Mouse (Mus musculus) thymus, adult 2 months (tissue): ENCODE data around the gene 4930583I09Rik. TPM values are rescaled to one million over a fixed set of nuclear protein-coding genes. Genes with fewer than 3 reads are reported as not detected.

Source experiments
- DNase-seq: peaks from one replicate; pipeline ENCODE4 v3.0.0; 2021
- H3K27ac ChIP-seq: fragments of 200-500 bp; 2 replicates; pipeline ENCODE4 v1.5.1; 2012; ENCODE audit warnings: low read length, control low read depth; ENCODE audit not compliant: control insufficient read depth, insufficient read depth
- H3K27me3 ChIP-seq: fragments of 200-500 bp; 2 replicates; pipeline ENCODE4 v1.6.1; 2012; ENCODE audit warnings: mild to moderate bottlenecking, low read length, moderate library complexity, mixed read lengths; ENCODE audit not compliant: control insufficient read depth, insufficient read depth
- H3K36me3 ChIP-seq: fragments of 200-500 bp; 2 replicates; pipeline ENCODE4 v1.6.1; 2012; ENCODE audit warnings: mild to moderate bottlenecking, low read length, moderate library complexity; ENCODE audit not compliant: control insufficient read depth, insufficient read depth
- H3K4me1 ChIP-seq: fragments of 200-500 bp; replicated peaks from 2 replicates; pipeline ENCODE4 v1.6.1; 2012; ENCODE audit warnings: low read length; ENCODE audit not compliant: control insufficient read depth, insufficient read depth
- H3K4me3 ChIP-seq: fragments of 200-500 bp; 2 replicates; pipeline ENCODE4 v1.5.1; 2012; ENCODE audit warnings: mild to moderate bottlenecking, low read length, control low read depth, moderate library complexity; ENCODE audit not compliant: control insufficient read depth, insufficient read depth
- CTCF ChIP-seq: fragments of 200-500 bp; IDR thresholded peaks from 2 replicates; pipeline ENCODE4 v1.5.1; 2012; ENCODE audit warnings: mild to moderate bottlenecking, control low read depth, low read length, moderate library complexity, borderline replicate concordance; ENCODE audit not compliant: control insufficient read depth, poor library complexity, insufficient read depth; ENCODE audit errors: extremely low read depth
- POLR2A ChIP-seq: fragments of 200-500 bp; IDR thresholded peaks from 2 replicates; pipeline ENCODE4 v1.6.1; 2012; ENCODE audit warnings: mild to moderate bottlenecking, low read length, control low read depth, moderate library complexity; ENCODE audit not compliant: control insufficient read depth, poor library complexity, insufficient read depth; ENCODE audit errors: extremely low read depth
- WGBS: fragments of 180-500 bp; shearing (Covaris S2); methylation state at CpG from one replicate; pipeline ENCODE4 v1.1.7; 2018; 5-methylcytosine and 5-hydroxymethylcytosine counted together
- polyA plus RNA-seq: library from polyadenylated mRNA; depleted of rRNA; stranded (reverse); fragments of >200 nt; gene quantifications from 2 replicates; pipeline ENCODE4 v1.2.3, GENCODE M21; 2012

4930583I09Rik gene
- polyA plus RNA-seq, 1 experiment: not detected

DNA sequence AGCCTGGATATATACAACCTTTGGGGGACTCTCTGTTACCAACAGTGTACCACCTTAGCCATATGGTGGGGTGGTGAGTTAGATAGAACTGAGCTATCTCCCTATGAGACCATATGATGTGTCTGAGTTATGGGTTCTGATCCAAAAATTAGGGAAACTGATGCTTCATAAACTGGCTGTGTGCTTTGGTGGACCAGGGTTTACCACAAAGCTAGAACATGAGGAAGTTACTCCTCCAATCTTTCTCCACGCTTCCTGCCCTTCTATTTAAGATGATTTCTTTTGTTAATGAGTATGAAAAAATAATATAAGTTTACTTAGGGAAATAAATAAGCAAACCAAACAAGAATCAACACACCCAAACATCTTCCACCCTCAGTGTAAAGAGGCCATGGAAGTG lies 10.8 kb upstream of the 4930583I09Rik start:
- 76% methylated on average over 1 of the region's 1 CpGs for WGBS
- no peak overlapping the region for H3K4me3 ChIP-seq
- H3K4me1 ChIP-seq: no peaks in the 10 kb centered on the region
- TF ChIP-seq POLR2A (no peak), CTCF (no peak)
- no peaks in the 10 kb centered on the region for H3K36me3 ChIP-seq
- no peak overlapping the region for H3K27ac ChIP-seq
- DNase-seq: no peak
- no peaks in the 10 kb centered on the region for H3K27me3 ChIP-seq

DNA sequence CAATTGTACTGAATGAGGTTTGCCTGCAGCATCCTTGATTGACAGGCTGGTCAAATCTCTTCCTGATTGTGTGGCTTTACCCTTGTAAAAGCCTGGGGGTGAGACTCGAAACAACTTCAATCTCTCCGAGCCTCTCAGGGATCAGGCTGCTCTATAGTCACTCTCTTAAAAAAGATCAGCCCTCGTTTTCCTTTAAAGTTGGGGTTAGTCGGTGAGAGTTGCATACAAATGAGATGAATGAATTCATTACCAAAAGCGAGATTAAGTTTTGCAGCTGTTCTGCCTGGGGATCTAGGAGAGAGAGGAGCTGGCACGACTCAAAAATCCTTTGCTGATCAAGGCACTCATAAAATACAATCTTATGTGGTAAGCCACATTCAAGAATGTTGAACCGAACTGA lies 1.0 kb upstream of the 4930583I09Rik start:
- no peak for DNase-seq
- Histone ChIP-seq H3K4me3 (no peak overlapping the region), H3K27me3 (no peaks in the 10 kb centered on the region), H3K36me3 (no peaks in the 10 kb centered on the region), H3K4me1 (no peaks in the 10 kb centered on the region), H3K27ac (no peak overlapping the region)
- no peak for TF ChIP-seq CTCF
- TF ChIP-seq POLR2A: no peak
- WGBS: 42% methylated on average over 7 of the region's 7 CpGs

DNA sequence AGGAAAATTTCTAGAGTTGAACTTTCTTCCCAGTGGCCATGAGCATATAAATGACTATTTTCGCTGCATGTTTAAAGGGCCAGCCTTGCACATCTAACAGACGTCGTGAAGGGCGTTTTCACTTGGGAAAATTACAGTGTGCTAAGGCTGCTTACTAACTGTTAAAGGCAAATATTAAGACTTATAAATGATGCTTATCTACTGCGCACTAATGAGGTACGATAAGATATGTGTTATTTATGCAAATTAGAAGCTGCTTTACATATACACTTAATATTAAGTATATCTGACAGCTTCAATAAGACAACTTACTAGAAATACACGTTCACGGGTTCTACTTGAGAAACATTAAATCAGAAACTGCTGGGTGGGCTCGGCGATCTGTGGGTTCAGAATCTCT lies 481 bp upstream of the 4930583I09Rik start:
- TF ChIP-seq POLR2A (no peak), CTCF (no peak)
- H3K27ac ChIP-seq: no peak overlapping the region
- no peaks in the 10 kb centered on the region for H3K27me3 ChIP-seq
- DNase-seq: no peak
- H3K36me3 ChIP-seq: no peaks in the 10 kb centered on the region
- WGBS: 92% methylated on average over 10 of the region's 10 CpGs
- no peaks in the 10 kb centered on the region for H3K4me1 ChIP-seq
- no peak overlapping the region for H3K4me3 ChIP-seq

DNA sequence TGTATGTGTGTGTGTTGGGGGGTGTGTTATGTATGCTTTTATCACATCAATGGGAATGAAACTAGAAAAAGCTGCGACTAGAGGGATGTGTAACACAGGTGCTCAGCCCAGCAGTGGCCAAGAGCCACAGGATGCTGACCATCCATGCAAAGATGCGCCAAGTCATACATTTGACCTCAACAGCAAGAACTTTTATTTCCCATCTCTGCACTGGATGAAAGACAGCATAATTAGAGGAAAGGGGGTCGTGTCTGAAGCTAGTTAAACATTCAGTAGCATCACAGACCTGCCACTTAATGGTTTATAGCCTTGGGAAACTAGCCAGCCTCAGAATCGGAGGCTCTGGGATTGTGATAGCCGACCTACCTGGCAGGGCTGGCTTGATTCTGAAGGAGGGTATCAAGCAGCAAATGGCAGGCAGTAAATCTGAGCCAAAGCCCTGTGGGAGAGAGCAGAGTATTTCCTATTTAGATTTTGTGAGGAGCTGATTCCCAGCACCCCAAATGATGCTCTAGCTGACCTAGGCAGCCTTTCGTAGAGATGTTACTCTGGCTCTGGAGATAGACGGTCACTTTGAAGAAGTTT lies 1.9 kb downstream of the 4930583I09Rik start:
- DNase-seq: no peak
- 88% methylated on average over 7 of the region's 7 CpGs for WGBS
- no peaks in the 10 kb centered on the region for H3K36me3 ChIP-seq
- no peak overlapping the region for H3K4me3 ChIP-seq
- H3K27ac ChIP-seq: no peak overlapping the region
- H3K4me1 ChIP-seq: no peaks in the 10 kb centered on the region
- TF ChIP-seq POLR2A (no peak), CTCF (no peak)
- H3K27me3 ChIP-seq: no peaks in the 10 kb centered on the region

DNA sequence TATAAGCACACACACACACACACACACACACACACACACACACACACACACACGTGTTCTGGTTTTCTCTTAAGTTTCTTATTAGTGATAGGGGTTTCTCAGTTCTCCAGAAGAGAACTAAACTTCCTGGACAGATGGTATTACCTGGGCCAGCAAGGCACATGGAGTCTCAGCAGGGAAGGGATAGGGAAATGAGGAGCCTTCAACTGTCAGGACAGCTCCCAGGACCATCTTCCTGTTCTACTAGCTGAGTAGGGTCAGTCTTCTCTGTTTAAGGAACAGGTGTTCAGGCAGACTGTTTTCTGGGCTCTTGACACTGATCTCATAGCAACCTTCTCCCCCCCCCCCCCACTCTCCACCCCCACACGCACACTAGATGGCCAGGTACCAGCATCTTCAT lies 2.8 kb downstream of the 4930583I09Rik start:
- H3K27ac ChIP-seq: no peak overlapping the region
- H3K36me3 ChIP-seq: no peaks in the 10 kb centered on the region
- WGBS: 81% methylated on average over 2 of the region's 2 CpGs
- H3K4me3 ChIP-seq: no peak overlapping the region
- H3K4me1 ChIP-seq: no peaks in the 10 kb centered on the region
- DNase-seq: no peak
- H3K27me3 ChIP-seq: no peaks in the 10 kb centered on the region
- TF ChIP-seq POLR2A (no peak), CTCF (no peak)

DNA sequence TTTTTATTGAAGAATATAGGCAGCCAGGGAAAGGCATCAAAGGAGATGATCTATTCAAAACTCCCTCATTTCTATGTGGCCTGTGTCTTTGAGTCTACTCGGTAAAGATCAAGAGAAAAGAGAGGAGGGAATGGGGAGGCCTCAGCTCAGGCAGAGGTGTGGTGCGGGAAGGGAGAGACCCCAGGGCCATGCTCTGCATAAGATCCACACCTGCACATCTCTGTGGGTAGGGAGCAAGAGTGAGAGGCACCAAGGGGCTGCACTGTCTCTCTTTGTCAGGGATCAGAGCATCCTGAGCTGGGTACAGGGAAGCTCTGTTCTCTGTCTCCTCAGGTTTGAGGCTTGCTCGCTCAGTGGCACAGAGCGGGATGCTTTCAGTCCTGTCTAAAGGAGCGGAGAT lies 8.4 kb downstream of the 4930583I09Rik start:
- no peak overlapping the region for H3K4me3 ChIP-seq
- no peak for DNase-seq
- TF ChIP-seq CTCF (no peak), POLR2A (no peak)
- H3K27me3 ChIP-seq: no peaks in the 10 kb centered on the region
- 92% methylated on average over 5 of the region's 5 CpGs for WGBS
- no peaks in the 10 kb centered on the region for H3K36me3 ChIP-seq
- no peak overlapping the region for H3K27ac ChIP-seq
- peaks cover 7% of the 10 kb centered on the region for H3K4me1 ChIP-seq

DNA sequence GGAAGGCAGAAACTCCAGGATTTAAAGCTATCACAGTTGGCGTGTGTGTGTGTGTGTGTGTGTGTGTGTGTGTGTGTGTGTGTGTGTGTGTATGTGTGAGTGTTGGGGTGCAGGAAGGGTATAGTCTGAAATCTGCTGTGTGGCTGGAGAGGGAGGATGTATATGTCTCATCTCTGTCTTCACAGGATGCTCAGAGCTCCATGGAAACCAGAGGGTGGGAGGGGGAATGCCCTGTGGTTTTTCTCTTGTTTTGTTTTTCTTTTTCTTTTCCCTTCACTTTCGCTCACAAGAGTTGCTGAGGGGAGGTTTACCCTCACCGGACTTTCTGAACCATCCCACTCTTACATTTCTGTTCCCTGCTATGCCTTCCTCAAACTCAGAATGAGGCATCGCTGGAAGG lies 9.0 kb downstream of the 4930583I09Rik start:
- no peak for DNase-seq
- WGBS: 74% methylated on average over 4 of the region's 4 CpGs
- Histone ChIP-seq H3K27ac (no peak overlapping the region), H3K27me3 (no peaks in the 10 kb centered on the region), H3K4me3 (no peak overlapping the region), H3K36me3 (no peaks in the 10 kb centered on the region), H3K4me1 (peaks cover 7% of the 10 kb centered on the region)
- no peak for TF ChIP-seq CTCF
- TF ChIP-seq POLR2A: no peak

DNA sequence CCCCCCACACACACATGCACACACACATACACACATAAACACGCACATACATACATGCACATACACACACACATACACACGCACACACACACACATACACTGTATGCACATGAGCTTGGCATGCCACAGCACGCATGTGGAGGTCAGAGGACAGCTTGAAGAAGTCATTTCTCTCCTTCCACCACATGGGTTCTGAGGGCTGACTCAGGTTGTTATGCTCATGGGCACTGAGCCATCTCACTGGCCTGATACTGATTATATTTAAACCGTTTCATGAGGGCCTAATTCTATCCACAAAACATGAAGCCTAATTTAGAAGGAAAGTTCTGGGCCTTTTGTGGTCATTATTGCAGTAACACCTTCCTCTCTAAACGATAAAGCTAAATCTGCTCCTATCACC lies 13.3 kb downstream of the 4930583I09Rik start:
- 95% methylated on average over 5 of the region's 5 CpGs for WGBS
- TF ChIP-seq CTCF (no peak), POLR2A (no peak)
- H3K27me3 ChIP-seq: no peaks in the 10 kb centered on the region
- H3K27ac ChIP-seq: no peak overlapping the region
- no peak overlapping the region for H3K4me3 ChIP-seq
- H3K4me1 ChIP-seq: peaks cover 11% of the 10 kb centered on the region
- DNase-seq: no peak
- no peaks in the 10 kb centered on the region for H3K36me3 ChIP-seq
